Mouse (Mus musculus) embryonic facial prominence, embryonic 12.5 days (tissue): ENCODE measurements around the gene Dcst1. TPM values are rescaled to one million over a fixed set of nuclear protein-coding genes. Genes with fewer than 3 reads are reported as not detected.

ENCODE experiments used
- ATAC-seq: fragments of 200-750 bp; cut with Nextera tagmentation; 2 replicates; pipeline ENCODE4 v1.8.0; 2017; ENCODE audit not compliant: insufficient number of reproducible peaks, insufficient read depth, low FRiP score, low TSS enrichment
- H3K27ac ChIP-seq: fragments of 300-500 bp; sonication (generic); 2 replicates; pipeline ENCODE4 v1.5.1; 2016; ENCODE audit warnings: mild to moderate bottlenecking
- H3K27me3 ChIP-seq: fragments of 300-500 bp; sonication (generic); 2 replicates; pipeline ENCODE4 v1.6.1; 2016; ENCODE audit warnings: mild to moderate bottlenecking, moderate library complexity
- H3K36me3 ChIP-seq: fragments of 300-500 bp; sonication (generic); 2 replicates; pipeline ENCODE4 v1.6.1; 2016; ENCODE audit warnings: mild to moderate bottlenecking
- H3K4me1 ChIP-seq: fragments of 300-500 bp; sonication (generic); 2 replicates; pipeline ENCODE4 v1.6.1; 2016
- H3K4me2 ChIP-seq: fragments of 300-500 bp; sonication (generic); replicated peaks from 2 replicates; pipeline ENCODE4 v1.6.1; 2016; ENCODE audit warnings: mild to moderate bottlenecking, moderate library complexity
- H3K4me3 ChIP-seq: fragments of 300-500 bp; sonication (generic); 2 replicates; pipeline ENCODE4 v1.5.1; 2016; ENCODE audit warnings: mild to moderate bottlenecking
- H3K9ac ChIP-seq: fragments of 300-500 bp; sonication (generic); 2 replicates; pipeline ENCODE4 v1.6.1; 2016; ENCODE audit warnings: mild to moderate bottlenecking, moderate library complexity
- H3K9me3 ChIP-seq: fragments of 300-500 bp; sonication (generic); 2 replicates; pipeline ENCODE4 v1.6.1; 2016; ENCODE audit warnings: mild to moderate bottlenecking, moderate library complexity
- WGBS: fragments of 180-500 bp; shearing (Covaris S2); methylation state at CpG from one replicate; pipeline ENCODE4 v1.1.7; 2016; 5-methylcytosine and 5-hydroxymethylcytosine counted together
- polyA plus RNA-seq: library from polyadenylated mRNA; unstranded; fragments of >200 nt; fragmentation: Nextera tagmentation; extraction: Ambion mirVana; gene quantifications from 2 replicates; pipeline ENCODE4 v1.2.1, GENCODE M21; 2016

Gene Dcst1
- polyA plus RNA-seq: 0.32 and 0.57 TPM in 2 replicates

GRCm38 (mm10) chr3:89365153-89365485 lies at the start of gene Dcst1:
Gene Dcst1, minus strand, starts transcription at chr3:89365253.
- no peaks in the 10 kb centered on the region for H3K27me3 ChIP-seq
- H3K36me3 ChIP-seq: no peaks in the 10 kb centered on the region
- no peak within 1 kb of the TSS for H3K4me3 ChIP-seq
- no peak for ATAC-seq
- 88% methylated on average over 11 of the region's 11 CpGs for WGBS
- H3K9me3 ChIP-seq: no peaks in the 10 kb centered on the region
- no peak within 1 kb of the TSS for H3K4me2 ChIP-seq
- no peaks in the 10 kb centered on the region for H3K4me1 ChIP-seq
- no peak within 1 kb of the TSS for H3K27ac ChIP-seq
- H3K9ac ChIP-seq: no peak within 1 kb of the TSS

GRCm38 (mm10) chr3:89411490-89412393 lies 46.7 kb upstream of the Dcst1 start, which contains the start of gene Flad1:
Gene Flad1, minus strand, starts transcription at chr3:89411870.
- Histone ChIP-seq H3K4me1 (peaks cover 12% of the 10 kb centered on the region), H3K9me3 (no peaks in the 10 kb centered on the region), H3K4me2 (peak within 1 kb of the TSS; percentile 75), H3K36me3 (peaks cover 39% of the 10 kb centered on the region), H3K9ac (peak within 1 kb of the TSS; percentile 55), H3K27me3 (no peaks in the 10 kb centered on the region), H3K27ac (no peak within 1 kb of the TSS), H3K4me3 (peak within 1 kb of the TSS; percentile 56)
- 7% methylated on average over 28 of the region's 28 CpGs for WGBS
- peak; percentile 97 for ATAC-seq

GRCm38 (mm10) chr3:89410864-89411263 lies 45.8 kb upstream of the Dcst1 start:
- Histone ChIP-seq H3K9ac (peak overlapping the region; percentile 55), H3K9me3 (no peaks in the 10 kb centered on the region), H3K4me3 (peak overlapping the region; percentile 56), H3K4me1 (peaks cover 6% of the 10 kb centered on the region), H3K27me3 (no peaks in the 10 kb centered on the region), H3K27ac (no peak overlapping the region), H3K4me2 (peak overlapping the region; percentile 75), H3K36me3 (peaks cover 32% of the 10 kb centered on the region)
- WGBS: 80% methylated on average over 10 of the region's 10 CpGs
- no peak for ATAC-seq

GRCm38 (mm10) chr3:89409701-89410100 lies 44.6 kb upstream of the Dcst1 start:
- H3K9ac ChIP-seq: no peak overlapping the region
- no peaks in the 10 kb centered on the region for H3K27me3 ChIP-seq
- H3K4me1 ChIP-seq: peaks cover 6% of the 10 kb centered on the region
- no peak overlapping the region for H3K4me3 ChIP-seq
- no peak overlapping the region for H3K4me2 ChIP-seq
- H3K36me3 ChIP-seq: peaks cover 20% of the 10 kb centered on the region
- no peak overlapping the region for H3K27ac ChIP-seq
- 95% methylated on average over 3 of the region's 3 CpGs for WGBS
- no peak for ATAC-seq
- H3K9me3 ChIP-seq: no peaks in the 10 kb centered on the region

- WGBS: 65% methylated on average over 16 of the region's 16 CpGs
- Histone ChIP-seq H3K36me3 (peaks cover 12% of the 10 kb centered on the region), H3K27me3 (no peaks in the 10 kb centered on the region), H3K4me1 (peaks cover 6% of the 10 kb centered on the region), H3K4me3 (no peak overlapping the region), H3K9me3 (no peaks in the 10 kb centered on the region), H3K9ac (no peak overlapping the region), H3K27ac (no peak overlapping the region), H3K4me2 (no peak overlapping the region)
- ATAC-seq: no peak
These were observed 43.4 kb upstream of the Dcst1 start for GRCm38 (mm10) chr3:89408448-89408847.

- WGBS: 93% methylated on average over 6 of the region's 6 CpGs
- peaks cover 22% of the 10 kb centered on the region for H3K36me3 ChIP-seq
These were observed 41.8 kb upstream of the Dcst1 start for GRCm38 (mm10) chr3:89406887-89407286.

GRCm38 (mm10) chr3:89402693-89403092 lies 37.6 kb upstream of the Dcst1 start, which contains the start of gene Lenep:
Gene Lenep, minus strand, starts transcription at chr3:89402793.
- 79% methylated on average over 5 of the region's 5 CpGs for WGBS
- Histone ChIP-seq H3K9me3 (no peaks in the 10 kb centered on the region), H3K36me3 (peaks cover 22% of the 10 kb centered on the region), H3K4me2 (no peak within 1 kb of the TSS), H3K27ac (no peak within 1 kb of the TSS), H3K9ac (no peak within 1 kb of the TSS), H3K4me1 (no peaks in the 10 kb centered on the region), H3K27me3 (no peaks in the 10 kb centered on the region), H3K4me3 (no peak within 1 kb of the TSS)
- ATAC-seq: no peak

More at GRCm38 (mm10) chr3:89406887-89407286, 41.8 kb upstream of the Dcst1 start:
- Histone ChIP-seq H3K4me3 (no peak overlapping the region), H3K4me1 (peaks cover 6% of the 10 kb centered on the region), H3K9ac (no peak overlapping the region), H3K27me3 (no peaks in the 10 kb centered on the region), H3K27ac (no peak overlapping the region), H3K9me3 (no peaks in the 10 kb centered on the region), H3K4me2 (no peak overlapping the region)
- no peak for ATAC-seq

GRCm38 (mm10) chr3:89401329-89401728 lies 36.3 kb upstream of the Dcst1 start:
- no peak overlapping the region for H3K9ac ChIP-seq
- H3K4me2 ChIP-seq: no peak overlapping the region
- H3K4me3 ChIP-seq: no peak overlapping the region
- peaks cover 15% of the 10 kb centered on the region for H3K36me3 ChIP-seq
- H3K9me3 ChIP-seq: no peaks in the 10 kb centered on the region
- ATAC-seq: no peak
- no peaks in the 10 kb centered on the region for H3K27me3 ChIP-seq
- WGBS: 86% methylated on average over 7 of the region's 7 CpGs
- H3K4me1 ChIP-seq: no peaks in the 10 kb centered on the region
- no peak overlapping the region for H3K27ac ChIP-seq

GRCm38 (mm10) chr3:89396654-89397005 lies 31.6 kb upstream of the Dcst1 start:
- H3K9ac ChIP-seq: peak overlapping the region; percentile 55; the same call in 1 of the 2 replicates
- no peak overlapping the region for H3K27ac ChIP-seq

GRCm38 (mm10) chr3:89395806-89396653 lies 31.0 kb upstream of the Dcst1 start:
- Histone ChIP-seq H3K4me2 (peak overlapping the region; percentile 97), H3K9ac (peak overlapping the region; percentile 55), H3K36me3 (no peaks in the 10 kb centered on the region; the same call in 1 of the 2 replicates), H3K27me3 (peaks cover 21% of the 10 kb centered on the region), H3K9me3 (no peaks in the 10 kb centered on the region), H3K4me3 (peak overlapping the region; percentile 50), H3K4me1 (peaks cover 35% of the 10 kb centered on the region), H3K27ac (peak overlapping the region; percentile 68; the same call in 1 of the 2 replicates)
- under 1% methylated on average over 44 of the region's 44 CpGs for WGBS
- no peak for ATAC-seq

More at GRCm38 (mm10) chr3:89396654-89397005, 31.6 kb upstream of the Dcst1 start:
- Histone ChIP-seq H3K4me2 (peak overlapping the region; percentile 97), H3K9me3 (no peaks in the 10 kb centered on the region), H3K36me3 (no peaks in the 10 kb centered on the region; the same call in 1 of the 2 replicates), H3K4me1 (peaks cover 29% of the 10 kb centered on the region), H3K4me3 (peak overlapping the region; percentile 50), H3K27me3 (peaks cover 15% of the 10 kb centered on the region)
- WGBS: 2% methylated on average over 4 of the region's 4 CpGs
- no peak for ATAC-seq

- Histone ChIP-seq H3K9ac (peak overlapping the region; percentile 58; the same call in 1 of the 2 replicates), H3K4me2 (peak overlapping the region; percentile 97), H3K27me3 (peaks cover 26% of the 10 kb centered on the region), H3K36me3 (no peaks in the 10 kb centered on the region; the same call in 1 of the 2 replicates), H3K4me1 (peaks cover 42% of the 10 kb centered on the region), H3K27ac (peak overlapping the region; percentile 68), H3K9me3 (no peaks in the 10 kb centered on the region), H3K4me3 (peak overlapping the region; percentile 50)
- WGBS: 3% methylated on average over 10 of the region's 10 CpGs
- ATAC-seq: no peak
These were observed 30.4 kb upstream of the Dcst1 start for GRCm38 (mm10) chr3:89395419-89395805.
